ENCODE assay signal across 8 mouse cellular contexts in genomic region chr11:94210191-94211086, GRCm38 (mm10). TPM values are rescaled to one million over a fixed set of nuclear protein-coding genes. Genes with fewer than 3 reads are reported as not detected.
DNase-seq lines count a peak whose midpoint lies in the region; ATAC-seq lines count a peak whose summit lies in the region.

No protein-coding gene starts in this region.

- peak; percentile 92 for DNase-seq in CD4-positive helper T cell, adult 2 months (ENCODE audit: low read depth, low spot score)
- DNase-seq in brain, embryonic 18.5 days (ENCODE audit: low read depth, low spot score): peak; percentile 94
- peak; percentile 96 for DNase-seq in kidney, postnatal 14 days
- DNase-seq in liver, embryonic 13.5 days: peak; percentile 88
- peak; percentile 85 for DNase-seq in neural tube, embryonic 10.5 days (ENCODE audit: extremely low spot score, low spot score)

- no peaks in the 10 kb centered on the region for H3K9me3 ChIP-seq in heart, embryonic 14.5 days (ENCODE audit: control insufficient read depth, low read length)
- H3K9me3 ChIP-seq in liver, embryonic 13.5 days (replicated peaks): no peaks in the 10 kb centered on the region
- no peaks in the 10 kb centered on the region for H3K9me3 ChIP-seq in stomach, embryonic 16.5 days (replicated peaks; ENCODE audit: control insufficient read depth, low read length)

- peak overlapping the region; percentile 54 to 68 for H3K4me3 ChIP-seq in heart, embryonic 14.5 days (ENCODE audit: control insufficient read depth in 1 of 2, insufficient read depth in 1 of 2, low read depth in 1 of 2, low read length in 2 of 2)
- H3K4me3 ChIP-seq in liver, embryonic 13.5 days (replicated peaks): peak overlapping the region; percentile 77
- H3K4me3 ChIP-seq in stomach, embryonic 16.5 days (replicated peaks; ENCODE audit: low read length): peak overlapping the region; percentile 64

- peak overlapping the region; percentile 94 for H3K4me2 ChIP-seq in heart, embryonic 14.5 days (ENCODE audit: low read length)
- H3K4me2 ChIP-seq in liver, embryonic 13.5 days: peak overlapping the region; percentile 100
- peak overlapping the region; percentile 98 for H3K4me2 ChIP-seq in stomach, embryonic 16.5 days (ENCODE audit: low read depth, low read length)

- peaks cover 15% of the 10 kb centered on the region for H3K36me3 ChIP-seq in heart, embryonic 14.5 days (ENCODE audit: control insufficient read depth, insufficient read depth, low read length)
- H3K36me3 ChIP-seq in liver, embryonic 13.5 days: peaks cover 11% of the 10 kb centered on the region
- peaks cover 10% of the 10 kb centered on the region for H3K36me3 ChIP-seq in stomach, embryonic 16.5 days (ENCODE audit: control insufficient read depth, insufficient read depth, low read length)

- H3K9ac ChIP-seq in heart, embryonic 14.5 days (ENCODE audit: low read length): peak overlapping the region; percentile 85
- H3K9ac ChIP-seq in liver, embryonic 13.5 days: peak overlapping the region; percentile 80
- H3K9ac ChIP-seq in stomach, embryonic 16.5 days (ENCODE audit: low read length): peak overlapping the region; percentile 81

- H3K27me3 ChIP-seq in heart, embryonic 14.5 days (ENCODE audit: control insufficient read depth, insufficient read depth, low read length): no peaks in the 10 kb centered on the region
- H3K27me3 ChIP-seq in liver, embryonic 13.5 days: no peaks in the 10 kb centered on the region; the same call in 1 of the 2 replicates
- H3K27me3 ChIP-seq in stomach, embryonic 16.5 days (ENCODE audit: control insufficient read depth, insufficient read depth, low read length): no peaks in the 10 kb centered on the region

- under 1% methylated on average over 48 of the region's 56 CpGs for WGBS in heart, embryonic 14.5 days
- WGBS in liver, embryonic 13.5 days (ENCODE audit: insufficient replicate concordance): under 1% methylated on average over 49 of the region's 56 CpGs
- WGBS in stomach, embryonic 16.5 days: under 1% methylated on average over 49 of the region's 56 CpGs

- peak; percentile 76 for ATAC-seq in erythroid progenitor cell, adult 5-6 weeks (replicated peaks; ENCODE audit: low FRiP score, poor library complexity, severe bottlenecking)
- peak; percentile 80 for ATAC-seq in heart, embryonic 14.5 days (ENCODE audit: insufficient number of reproducible peaks, insufficient read depth, low FRiP score, low read depth)
- peak; percentile 70 for ATAC-seq in liver, embryonic 13.5 days (ENCODE audit: low read depth)
- ATAC-seq in stomach, embryonic 16.5 days (ENCODE audit: insufficient read depth, low FRiP score): peak; percentile 84

- H3K4me1 ChIP-seq in heart, embryonic 14.5 days (ENCODE audit: control insufficient read depth in 2 of 2, insufficient read depth in 2 of 2, low read length in 2 of 2): peaks cover 6 to 14% of the 10 kb centered on the region in 2 experiments
- H3K4me1 ChIP-seq in liver, embryonic 13.5 days (replicated peaks): peaks cover 25% of the 10 kb centered on the region
- H3K4me1 ChIP-seq in stomach, embryonic 16.5 days (ENCODE audit: control insufficient read depth, insufficient read depth, low read length): peaks cover 7% of the 10 kb centered on the region; the same call in 1 of the 2 replicates

- H3K27ac ChIP-seq in heart, embryonic 14.5 days (replicated peaks in 1 of 2; ENCODE audit: control insufficient read depth in 1 of 2, insufficient read depth in 1 of 2, low read depth in 2 of 2, low read length in 2 of 2): peak overlapping the region; percentile 99 to 100
- peak overlapping the region; percentile 95 for H3K27ac ChIP-seq in liver, embryonic 13.5 days
- peak overlapping the region; percentile 100 for H3K27ac ChIP-seq in stomach, embryonic 16.5 days (ENCODE audit: low read length)

RNA-seq across cellular contexts. Expression of gene Tob1, which starts 0.8 kb away (rescaled TPM):
- 8.6 and 11.3 TPM in 2 replicates for total RNA-seq in erythroid progenitor cell, adult 5-6 weeks (2015; ENCODE audit: low replicate concordance)
- 6.8 and 8.5 TPM in 2 replicates for total RNA-seq in erythroid progenitor cell, adult 5-6 weeks (2017; ENCODE audit: low replicate concordance)
- polyA plus RNA-seq in heart, embryonic 14.5 days (2014; fragmentation: Nextera tagmentation; extraction: Ambion mirVana): 38.2 and 40.9 TPM in 2 replicates
- polyA plus RNA-seq in liver, embryonic 13.5 days (2015; fragmentation: Nextera tagmentation; extraction: Ambion mirVana): 9.5 and 12.4 TPM in 2 replicates
- polyA plus RNA-seq in stomach, embryonic 16.5 days (2015; fragmentation: Nextera tagmentation; extraction: Ambion mirVana): 35.9 and 42.3 TPM in 2 replicates

RNA-seq across cellular contexts. Expression of gene Wfikkn2, which starts 35.4 kb away (rescaled TPM):
- 0.42 TPM in 1 of 2 replicates, not detected in the other for total RNA-seq in erythroid progenitor cell, adult 5-6 weeks (2015; ENCODE audit: low replicate concordance)
- total RNA-seq in erythroid progenitor cell, adult 5-6 weeks (2017; ENCODE audit: low replicate concordance): 0.51 and 0.53 TPM in 2 replicates
- 1.3 and 1.6 TPM in 2 replicates for polyA plus RNA-seq in heart, embryonic 14.5 days (2014; fragmentation: Nextera tagmentation; extraction: Ambion mirVana)
- 0.22 and 0.23 TPM in 2 replicates for polyA plus RNA-seq in liver, embryonic 13.5 days (2015; fragmentation: Nextera tagmentation; extraction: Ambion mirVana)
- polyA plus RNA-seq in stomach, embryonic 16.5 days (2015; fragmentation: Nextera tagmentation; extraction: Ambion mirVana): 3.1 and 3.4 TPM in 2 replicates

Comparison
In these comparisons a context has a peak if more than half of its experiments do, and no peak if none do; other contexts are left out.
1. Peak in every context shown above with its lines: DNase-seq, ATAC-seq, H3K4me3 ChIP-seq and H3K27ac ChIP-seq.